Mouse (Mus musculus) adrenal gland (tissue): Measurements from ENCODE around the gene Sufu.

ENCODE experiments used
- intact Hi-C: fragments of 180-260 bp; cut with DNase I; formaldehyde crosslinking; loops from one replicate; pipeline ENCODE4 v1.15.1; 2025

Gene Sufu

DNA sequence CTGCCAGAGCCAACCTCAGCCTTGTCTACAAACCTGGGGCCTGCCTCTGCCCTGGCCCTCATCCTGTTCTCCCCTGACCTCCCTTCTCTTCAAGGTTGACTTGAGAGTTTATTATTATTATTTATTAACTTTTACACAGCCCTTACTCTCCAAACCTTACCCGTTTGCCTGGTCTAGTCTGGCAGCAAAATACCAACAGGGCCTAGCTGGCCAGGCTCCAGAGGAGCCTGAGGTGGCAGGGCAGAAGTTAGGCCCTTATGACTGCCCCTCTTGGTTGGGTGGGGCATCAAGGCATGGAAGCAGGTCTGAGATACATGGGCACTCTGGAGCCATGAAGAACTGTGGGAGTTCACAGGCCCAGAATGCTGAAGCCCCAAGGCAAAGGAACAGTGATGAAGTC, 111.1 kb downstream of the Sufu start:
- intact Hi-C loops, result no loop called here

DNA sequence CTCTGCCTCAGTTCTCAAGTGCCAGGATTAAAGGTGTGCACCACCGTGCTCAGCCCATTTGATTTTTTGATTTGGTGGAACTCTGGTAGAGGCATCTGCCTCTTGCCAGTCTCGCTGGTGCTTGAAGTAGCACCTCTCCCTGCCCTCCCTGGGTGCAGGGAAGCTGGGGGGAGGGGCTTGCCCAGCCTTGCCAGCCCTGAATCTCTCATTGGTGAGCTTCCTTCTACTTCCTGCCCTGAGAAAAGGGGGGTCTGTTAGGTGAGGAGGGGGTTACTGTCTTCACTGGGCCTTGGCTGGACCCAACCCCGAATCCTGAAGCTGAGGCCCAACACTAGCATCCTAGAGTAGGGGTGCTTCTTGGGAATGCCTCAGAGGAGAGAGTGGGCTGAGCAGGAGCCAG, 112.0 kb downstream of the Sufu start:
- intact Hi-C loops, result no loop called here

DNA sequence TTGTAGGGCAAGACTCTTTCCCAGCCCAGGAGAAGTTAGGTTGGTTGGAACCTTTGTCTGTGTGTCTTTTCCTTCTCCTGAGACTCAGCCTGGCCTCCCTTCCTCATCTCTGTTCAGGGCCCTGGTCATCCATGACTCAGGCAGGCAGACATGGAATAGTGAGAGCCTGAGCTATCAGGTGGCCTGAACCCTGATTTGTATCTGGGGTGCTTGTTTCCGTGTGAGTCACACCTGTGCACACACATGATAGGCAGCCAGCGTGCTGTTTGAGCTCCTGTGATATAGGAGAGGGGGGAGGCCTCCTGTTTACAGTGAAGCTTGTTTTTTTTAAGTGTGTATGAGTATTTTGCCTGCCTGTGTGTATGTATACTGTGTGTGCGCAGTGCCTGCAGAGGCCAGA, 112.5 kb downstream of the Sufu start:
- intact Hi-C loops, result no loop called here

DNA sequence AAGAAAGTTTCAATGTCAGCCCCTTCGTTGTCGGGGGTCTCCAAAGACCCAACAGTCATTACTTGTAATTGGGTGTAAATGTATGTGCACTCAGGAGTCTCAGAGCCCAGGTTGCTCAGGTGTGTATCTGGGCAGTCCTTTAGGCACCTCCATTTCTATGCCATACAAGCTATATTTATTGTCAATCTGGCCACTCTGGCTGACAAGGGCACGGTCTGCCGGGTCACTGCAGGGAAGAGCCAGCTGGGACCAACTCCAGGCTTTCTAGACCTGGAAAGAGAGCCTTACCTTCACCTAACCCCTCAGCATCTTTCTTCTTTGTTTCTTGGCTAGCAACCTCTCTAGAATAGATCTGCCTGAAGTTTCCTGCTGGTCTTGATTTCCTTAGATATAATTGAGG, 113.0 kb downstream of the Sufu start:
- intact Hi-C loops, result no loop called here

DNA sequence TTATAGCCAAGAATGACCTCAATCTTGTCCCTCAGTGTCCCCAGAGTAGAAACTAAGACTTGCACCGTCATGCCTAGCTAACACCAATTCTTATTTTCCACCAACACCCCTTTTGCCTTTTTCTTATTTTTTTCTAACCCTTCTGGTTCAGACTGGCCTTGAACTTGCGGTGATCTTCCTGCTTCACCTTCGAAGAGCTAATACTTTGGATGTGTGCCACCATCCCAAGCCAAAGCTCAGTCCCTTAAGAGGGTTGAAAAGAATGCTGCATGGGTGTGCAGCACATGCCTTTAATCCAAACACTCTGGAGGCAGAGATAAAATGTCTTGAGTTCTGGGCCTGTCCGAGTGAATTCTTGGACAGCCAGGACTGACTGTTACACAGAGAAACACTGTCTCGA, 113.7 kb downstream of the Sufu start:
- intact Hi-C loops, result no loop called here

DNA sequence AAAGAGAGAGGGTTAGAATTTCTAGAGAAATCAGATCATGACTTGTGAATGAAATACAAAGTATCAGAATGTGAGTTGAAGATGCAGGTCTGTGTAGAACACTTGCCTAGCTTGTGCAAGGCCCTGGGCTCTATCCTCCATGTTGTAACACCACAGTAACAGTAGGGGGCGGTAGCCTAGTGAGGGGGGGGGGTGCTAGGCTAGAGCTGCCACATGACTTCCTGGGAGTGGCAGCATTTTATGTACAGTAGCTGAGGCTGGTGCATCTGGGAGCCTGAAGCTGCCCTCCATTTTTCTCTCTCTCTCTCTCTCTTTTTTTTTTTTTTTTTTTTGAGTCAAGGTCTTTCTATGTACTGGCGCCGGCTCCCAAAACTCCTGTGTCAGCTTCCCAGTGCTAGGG, 114.1 kb downstream of the Sufu start:
- intact Hi-C loops, result no loop called here

DNA sequence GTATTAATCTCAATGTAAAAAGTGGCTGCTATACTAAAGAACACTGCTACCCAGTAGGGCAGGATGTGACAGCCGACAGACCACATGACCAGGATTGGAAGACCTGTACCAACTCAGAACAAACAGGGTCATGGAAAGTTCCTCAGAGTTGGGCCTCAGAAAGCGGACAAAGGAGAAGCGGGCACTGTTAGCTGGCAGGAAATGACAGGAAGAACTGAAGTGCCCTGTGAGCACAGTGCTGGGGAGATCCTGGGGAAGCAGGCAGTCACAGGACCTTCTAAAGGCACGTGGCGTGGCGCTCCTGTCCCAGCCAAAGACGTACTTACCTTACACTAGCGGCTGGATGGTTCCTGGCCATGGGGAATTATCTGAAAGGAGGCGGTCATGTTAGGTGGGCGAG, 114.6 kb downstream of the Sufu start:
- intact Hi-C loops, result no loop called here

DNA sequence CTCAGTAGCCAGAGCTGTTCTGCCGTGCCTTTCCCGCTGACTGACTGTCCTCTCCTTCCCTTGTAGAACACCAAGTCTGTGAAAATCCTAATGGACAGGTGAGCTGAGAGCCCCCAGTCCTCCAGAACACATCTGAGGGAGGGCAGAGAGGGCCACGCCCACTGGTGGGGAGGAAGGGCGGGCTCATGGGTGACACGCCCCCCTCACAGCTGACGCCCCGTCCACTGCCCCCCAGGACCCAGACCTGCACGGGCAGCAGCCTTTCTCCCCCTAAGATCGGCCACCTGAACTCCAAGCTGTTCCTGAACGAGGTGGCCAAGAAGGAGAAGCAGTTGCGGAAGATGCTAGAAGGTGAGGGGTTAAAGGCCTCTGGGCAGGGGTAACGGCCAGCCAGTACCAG, 117.7 kb downstream of the Sufu start:
- intact Hi-C loops, result no loop called here

DNA sequence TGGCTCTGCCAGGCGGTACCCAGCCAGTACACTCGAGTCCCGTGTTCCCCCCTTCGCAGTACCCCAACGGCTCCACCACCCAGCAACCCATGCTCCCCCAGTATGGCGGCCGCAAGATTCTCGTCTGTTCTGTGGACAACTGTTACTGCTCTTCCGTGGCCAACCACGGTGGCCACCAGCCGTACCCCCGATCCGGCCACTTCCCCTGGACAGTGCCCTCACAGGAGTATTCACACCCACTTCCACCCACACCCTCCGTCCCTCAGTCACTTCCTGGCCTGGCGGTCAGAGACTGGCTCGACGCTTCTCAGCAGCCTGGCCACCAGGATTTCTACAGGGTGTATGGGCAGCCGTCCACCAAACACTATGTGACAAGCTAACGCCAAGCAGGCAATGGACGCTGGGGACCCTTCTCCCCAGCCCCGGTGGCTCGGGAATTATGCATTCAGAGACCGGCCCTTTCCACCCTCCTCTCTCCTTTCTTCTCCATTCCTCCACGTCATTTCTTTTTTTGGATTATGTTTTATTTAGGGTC, 118.7 kb downstream of the Sufu start:
- intact Hi-C loops, result no loop called here

DNA sequence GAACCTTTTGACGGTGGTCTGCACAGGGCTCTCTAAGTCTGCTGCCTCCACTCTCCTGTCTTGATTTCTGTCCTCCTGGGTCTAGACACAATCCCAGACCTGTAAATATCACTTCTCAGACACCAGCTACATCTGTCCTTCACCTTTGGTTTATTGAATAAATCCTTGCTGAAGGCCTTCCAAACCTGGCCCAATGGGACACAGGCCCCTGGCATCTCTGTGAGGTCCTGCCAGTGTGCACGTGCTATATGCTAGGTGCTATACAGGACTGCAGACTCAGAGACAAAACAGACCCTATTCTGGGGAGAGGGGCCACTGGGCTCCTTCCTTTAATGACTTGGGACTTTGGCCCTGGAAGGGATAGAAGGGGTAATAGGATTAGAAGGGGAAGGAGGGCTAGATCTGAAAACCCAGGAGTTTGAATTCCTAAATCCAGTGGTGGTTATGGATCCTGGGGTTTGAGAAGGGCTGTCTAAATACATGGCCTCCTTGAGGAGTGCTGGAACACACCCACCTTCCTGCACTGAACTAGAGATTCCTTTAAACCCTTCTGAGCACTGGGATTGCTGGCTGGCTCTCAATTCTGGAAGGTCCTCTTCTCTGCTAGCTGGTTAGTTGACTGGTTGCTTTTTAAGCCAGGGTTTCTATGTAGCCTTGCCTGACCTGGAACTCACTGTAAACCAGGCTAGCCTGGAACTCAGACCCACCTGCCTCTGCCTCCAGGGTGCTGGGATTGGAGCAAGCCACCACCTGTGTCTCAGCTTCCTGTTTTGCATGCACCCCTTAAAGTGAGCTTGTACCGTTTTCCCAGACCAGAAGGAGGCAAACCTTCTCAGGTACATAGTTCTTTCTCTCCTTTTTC, 120.2 kb downstream of the Sufu start:
- intact Hi-C loops, result no loop called here

DNA sequence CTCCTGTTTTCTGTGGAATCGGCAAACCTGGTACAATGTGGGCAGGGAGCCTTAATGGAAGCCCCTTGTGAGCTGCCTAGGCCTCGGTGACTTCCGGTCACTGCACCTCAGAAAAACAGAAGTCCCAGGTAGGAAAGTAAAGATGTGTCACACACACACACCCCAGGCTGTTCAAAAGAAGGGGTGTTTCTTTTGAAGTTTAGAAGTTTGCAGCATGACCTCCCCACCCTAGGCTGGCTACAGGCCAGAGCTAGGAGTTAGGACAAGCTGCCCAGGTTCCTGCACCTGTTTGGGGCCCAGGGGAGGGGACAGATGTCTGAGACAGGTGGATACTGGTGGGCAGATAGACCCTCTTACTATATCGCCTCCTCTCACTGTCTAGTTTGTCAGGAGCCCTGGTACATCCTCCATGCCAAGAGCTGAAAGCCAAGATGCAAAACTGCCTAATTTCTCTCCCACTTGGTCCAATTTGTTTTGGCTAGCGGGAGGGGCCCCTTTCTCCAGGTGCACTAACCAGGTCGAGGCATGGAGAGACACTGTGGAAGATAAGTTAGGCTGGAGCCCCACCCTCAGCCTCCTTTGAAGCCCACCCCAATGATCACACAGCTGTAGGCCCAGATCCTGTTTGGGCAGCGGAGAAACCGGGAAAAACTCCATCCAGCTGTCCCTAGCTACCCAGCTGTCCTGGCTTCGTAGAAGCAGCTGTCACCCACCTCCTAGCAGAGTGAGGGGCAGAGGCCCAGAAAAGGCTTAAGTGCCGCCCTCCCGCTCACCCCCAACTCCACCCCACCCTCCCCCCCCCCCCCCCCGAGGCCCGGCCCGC, 121.0 kb downstream of the Sufu start:
- intact Hi-C loops, result no loop called here

DNA sequence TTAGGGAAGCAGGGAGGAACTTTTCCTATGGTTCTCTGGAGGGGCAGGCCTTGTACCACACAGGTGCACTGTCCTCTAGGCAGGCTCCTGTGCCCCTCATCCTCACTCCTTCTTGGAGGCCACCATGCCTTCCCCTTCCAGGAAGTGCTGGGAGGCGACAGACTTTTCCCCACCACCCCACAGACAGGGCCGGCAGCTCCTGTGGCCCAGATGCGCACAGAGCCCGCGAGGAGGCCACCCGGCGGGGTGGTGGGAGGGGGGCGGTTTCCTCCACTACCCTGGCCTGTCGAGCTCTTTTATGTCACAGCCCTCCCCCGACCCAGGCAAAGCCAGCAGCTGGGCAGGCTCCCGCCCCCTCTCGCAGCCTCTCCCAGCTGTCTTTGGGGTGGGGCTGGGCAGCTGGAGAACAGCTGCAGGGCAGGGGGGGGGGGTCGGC, 121.7 kb downstream of the Sufu start:
- intact Hi-C loops, result no loop called here

DNA sequence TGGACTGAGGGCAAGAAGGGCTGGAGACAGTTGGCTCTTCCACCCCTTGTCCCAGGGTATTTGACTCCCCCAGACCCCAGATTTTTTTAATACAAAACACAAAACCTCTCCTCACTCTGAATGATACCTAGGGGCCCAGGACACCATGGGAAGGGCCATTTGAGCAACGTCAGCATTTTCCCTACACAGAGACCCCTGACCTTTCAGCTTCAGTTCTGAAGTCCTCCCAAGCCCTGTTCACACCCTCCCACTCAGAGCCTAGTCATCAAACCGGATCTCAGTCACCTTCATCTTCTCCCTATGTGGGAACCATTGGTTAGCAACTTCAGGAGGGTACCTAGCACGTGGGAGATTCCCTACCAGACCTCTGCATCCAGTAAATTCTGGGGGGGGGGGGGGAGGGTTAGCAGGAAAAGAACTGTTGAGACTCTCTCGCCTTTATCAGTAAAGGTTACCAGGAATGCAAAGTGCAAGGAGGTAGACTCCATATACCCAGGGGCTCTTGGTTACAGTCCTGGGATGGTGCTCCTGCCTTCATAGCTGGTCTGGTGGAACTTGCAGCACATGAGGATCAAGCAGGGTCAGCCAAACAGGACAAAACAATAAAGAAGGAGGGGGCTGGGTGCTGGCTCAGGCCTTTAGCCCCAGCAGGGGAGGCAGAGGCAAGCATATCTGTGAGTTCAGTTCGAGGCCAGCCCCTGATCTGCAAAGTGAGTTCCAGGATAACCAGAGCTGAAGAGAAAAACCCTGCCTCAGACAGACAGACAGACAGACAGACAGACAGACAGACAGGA, 122.3 kb downstream of the Sufu start:
- intact Hi-C loops, result no loop called here

DNA sequence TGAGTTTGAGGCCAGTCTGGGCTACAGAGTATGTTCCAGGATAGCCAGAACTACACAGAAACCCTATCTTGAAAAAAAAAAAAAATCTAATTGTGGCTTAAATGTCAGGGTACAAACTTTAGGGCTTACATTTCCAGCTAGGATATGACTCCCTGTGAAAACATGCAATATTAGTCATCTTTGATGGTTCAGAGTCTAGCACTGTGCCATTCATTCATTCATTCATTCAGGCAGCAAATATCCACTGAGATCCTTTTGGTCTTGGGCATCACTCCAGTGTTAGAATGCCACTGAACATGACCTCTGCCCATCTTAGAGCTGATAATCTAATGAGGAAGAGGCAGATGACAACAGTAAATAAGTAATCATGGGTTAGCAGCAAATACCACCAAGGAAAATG, 125.0 kb downstream of the Sufu start:
- intact Hi-C loops, result no loop called here

DNA sequence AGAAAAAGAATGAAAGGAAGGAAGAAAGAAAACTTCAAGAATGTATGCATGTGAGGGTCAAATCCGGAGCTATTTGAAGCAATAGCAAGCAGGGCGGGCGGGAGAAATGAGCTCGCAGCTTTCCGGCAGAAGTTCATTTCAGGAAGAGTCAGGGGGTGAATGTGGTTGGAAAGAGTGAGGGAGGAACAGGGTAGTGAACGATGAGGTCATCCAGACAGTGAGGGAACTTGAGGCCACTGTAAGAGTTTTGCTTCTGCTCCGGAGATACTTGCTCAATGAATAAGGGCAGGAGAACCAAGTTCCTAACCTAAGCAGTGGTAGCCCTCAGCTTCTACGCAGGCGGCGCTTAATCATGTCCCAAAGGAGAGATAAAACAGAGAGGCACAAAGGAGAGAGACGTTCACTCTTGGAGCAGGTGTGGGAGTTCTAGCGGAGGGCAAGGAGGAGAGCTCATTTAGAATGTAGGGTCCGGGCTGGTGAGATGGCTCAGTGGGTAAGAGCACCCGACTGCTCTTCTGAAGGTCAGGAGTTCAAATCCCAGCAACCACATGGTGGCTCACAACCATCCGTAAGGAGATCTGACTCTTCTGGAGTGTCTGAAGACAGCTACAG, 125.8 kb downstream of the Sufu start:
- intact Hi-C loops, result no loop called here

DNA sequence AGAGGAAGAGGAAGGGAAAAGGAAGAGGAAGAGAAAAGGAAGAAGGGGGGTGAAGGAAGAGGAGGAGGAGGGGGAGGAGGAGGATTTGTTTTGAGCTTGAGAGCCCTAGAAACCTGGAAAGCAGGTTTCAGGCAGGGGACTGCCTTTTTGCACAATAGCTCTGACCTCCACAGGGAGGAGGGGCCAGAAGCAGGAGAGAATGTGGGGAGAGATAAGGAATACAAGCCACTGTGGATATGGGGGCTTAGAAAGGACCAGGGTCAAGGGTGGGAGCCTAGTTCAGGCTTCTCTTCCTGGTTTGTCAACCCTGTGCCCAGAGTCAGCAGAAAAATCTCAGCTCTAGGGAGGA, 126.4 kb downstream of the Sufu start:
- intact Hi-C loops, result no loop called here

DNA sequence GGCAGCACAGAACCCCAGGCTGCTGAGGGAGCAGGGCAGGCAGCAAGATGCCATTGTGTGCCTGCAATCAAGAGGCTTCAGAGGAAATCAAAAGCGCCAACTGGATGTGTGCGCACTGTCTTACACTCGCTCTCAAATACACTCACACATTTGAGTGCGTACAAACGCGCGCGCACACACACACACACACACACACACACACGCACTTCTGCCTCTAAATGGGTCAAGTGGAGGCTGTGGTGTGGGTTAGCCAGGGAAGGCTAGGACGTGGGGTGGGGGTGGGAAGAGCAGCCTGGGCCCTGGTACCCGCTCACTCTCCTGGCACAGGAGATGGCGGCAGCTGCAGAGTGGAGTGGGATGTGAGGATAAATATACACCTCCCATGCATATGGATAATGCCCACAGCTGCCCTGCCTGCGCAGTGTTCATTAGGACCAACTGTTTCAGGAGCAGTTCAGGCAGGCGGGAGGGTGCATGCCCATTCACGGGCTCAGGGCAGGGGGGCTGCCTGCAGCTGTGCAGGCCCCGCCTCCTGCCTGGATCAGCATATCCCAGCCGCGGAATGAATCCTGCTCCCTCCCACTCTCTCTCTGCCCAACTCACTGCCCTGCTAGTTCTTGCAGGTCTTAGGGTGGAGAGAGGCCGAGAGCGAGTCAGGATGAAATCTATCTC, 126.9 kb downstream of the Sufu start:
- intact Hi-C loops, result no loop called here

DNA sequence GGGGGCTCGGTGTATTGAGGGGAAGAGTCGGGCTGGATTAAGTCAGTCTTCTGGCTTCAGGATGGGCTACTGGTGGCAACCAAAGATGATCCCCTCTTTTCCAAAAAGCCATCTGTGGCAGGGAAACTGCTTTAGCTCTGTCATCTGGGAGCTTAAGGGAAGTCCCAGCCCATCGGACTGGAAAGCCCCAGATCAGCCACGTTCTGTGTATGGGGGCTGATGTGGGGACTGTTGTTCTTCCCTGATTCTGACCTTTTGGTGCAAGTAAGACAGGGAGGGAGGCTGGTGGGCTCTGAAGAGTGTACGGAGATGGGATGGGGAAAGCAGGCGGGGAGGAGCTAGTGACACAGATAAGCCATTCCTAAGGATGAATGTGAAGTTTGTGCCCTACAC, 127.5 kb downstream of the Sufu start:
- intact Hi-C loops, result no loop called here

DNA sequence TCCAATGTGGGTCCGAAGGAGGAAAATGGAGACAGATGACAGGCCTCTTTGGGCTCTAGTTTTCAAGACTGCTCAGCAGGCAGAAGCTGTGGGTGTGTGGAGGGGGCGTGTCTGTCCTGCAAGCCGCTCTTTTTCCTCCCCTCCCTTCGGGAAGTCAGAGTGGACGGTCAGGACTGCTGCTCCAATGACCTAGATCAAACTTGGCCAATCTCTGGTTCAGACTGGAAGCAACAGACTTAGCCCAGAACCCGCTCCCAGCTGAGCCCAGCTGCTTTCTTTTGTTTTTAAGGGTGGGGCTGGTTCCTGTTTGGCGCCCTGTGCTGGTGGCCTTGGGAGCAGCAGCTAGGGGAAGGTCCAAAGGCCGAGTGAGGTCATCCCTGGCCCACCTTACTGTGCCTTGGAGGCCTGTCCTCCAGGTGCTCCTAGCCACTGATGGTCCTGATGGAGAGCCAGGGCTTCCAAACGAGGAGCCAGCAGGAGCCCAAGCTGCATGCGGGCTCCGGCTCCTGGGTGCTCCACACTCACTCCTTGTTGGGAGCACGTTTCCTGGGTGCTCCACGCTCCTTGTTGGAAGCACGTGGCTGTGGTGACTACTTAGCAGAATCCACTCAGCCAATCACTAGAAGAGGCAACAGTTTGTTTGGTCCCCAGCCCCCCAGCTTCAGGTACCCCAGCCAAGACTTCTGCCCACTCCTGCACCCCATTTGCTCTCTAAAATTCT, 128.1 kb downstream of the Sufu start:
- intact Hi-C loops, result no loop called here
